Mouse (Mus musculus) CH12.LX (cell line): ENCODE data around the gene Kcnn1. TPM values are rescaled to one million over a fixed set of nuclear protein-coding genes. Genes with fewer than 3 reads are reported as not detected.

ENCODE experiments used
- DNase-seq: peaks from one replicate; pipeline ENCODE4 v3.0.0-alpha.2; 2013; ENCODE audit errors: extremely low read depth
- H3K27ac ChIP-seq: 2 replicates; pipeline ENCODE4 v1.5.1; 2012; ENCODE audit warnings: low read depth, mild to moderate bottlenecking, control low read depth, moderate library complexity; ENCODE audit not compliant: insufficient read depth
- H3K27me3 ChIP-seq: replicated peaks from 2 replicates; pipeline ENCODE3; 2012; ENCODE audit warnings: inconsistent platforms
- H3K36me3 ChIP-seq, 2 experiments: replicated peaks in 1 of 2; 2 replicates each; pipeline versions ENCODE3 to v1.6.1; 2012; ENCODE audit warnings: inconsistent platforms in 1 of 2, low read length in 1 of 2, mild to moderate bottlenecking in 1 of 2, mixed read lengths in 1 of 2, moderate library complexity in 1 of 2; ENCODE audit not compliant: control insufficient read depth in 1 of 2, insufficient read depth in 1 of 2
- H3K4me1 ChIP-seq, 2 experiments: 2 replicates each; pipeline ENCODE4 v1.6.1; 2012; ENCODE audit warnings: inconsistent platforms in 1 of 2, moderate library complexity in 1 of 2; ENCODE audit not compliant: insufficient read depth in 2 of 2, control insufficient read depth in 1 of 2
- H3K4me2 ChIP-seq: 2 replicates; pipeline ENCODE4 v1.6.1; 2012; ENCODE audit warnings: low read depth, mild to moderate bottlenecking, control low read depth; ENCODE audit not compliant: poor library complexity, insufficient read depth, severe bottlenecking
- H3K4me3 ChIP-seq, 3 experiments: fragments of 150-350 bp in 1 of 3; sonication (generic) in 1 of 3; replicated peaks in 1 of 3; 2 replicates each; pipeline versions ENCODE3 to v1.5.1; 2011 to 2012; ENCODE audit warnings: low read depth in 2 of 3, low read length in 2 of 3, mild to moderate bottlenecking in 2 of 3, moderate library complexity in 2 of 3, control low read depth in 1 of 3, improper control_type of control experiment in 1 of 3, inconsistent platforms in 1 of 3, mixed read lengths in 1 of 3; ENCODE audit not compliant: poor library complexity in 1 of 3
- H3K79me2 ChIP-seq: replicated peaks from 2 replicates; pipeline ENCODE4 v1.6.1; 2012; ENCODE audit warnings: mild to moderate bottlenecking, moderate library complexity; ENCODE audit not compliant: control insufficient read depth, poor library complexity, insufficient read depth, severe bottlenecking; ENCODE audit errors: extremely low read depth
- H3K9ac ChIP-seq: 2 replicates; pipeline ENCODE4 v1.6.1; 2012; ENCODE audit warnings: low read depth, mild to moderate bottlenecking, control low read depth, moderate library complexity; ENCODE audit not compliant: insufficient read depth
- H3K9me3 ChIP-seq: replicated peaks from 2 replicates; pipeline ENCODE3; 2012; ENCODE audit warnings: low read length, inconsistent platforms, mixed read lengths
- BHLHE40 ChIP-seq: IDR thresholded peaks from 2 replicates; pipeline ENCODE4 v1.6.1; 2011; ENCODE audit warnings: mild to moderate bottlenecking, low read depth, low read length, improper control_type of control experiment
- CHD1 ChIP-seq: IDR thresholded peaks from 2 replicates; pipeline ENCODE4 v1.6.1; 2012; ENCODE audit warnings: low read depth, low read length, improper control_type of control experiment, inconsistent platforms
- CTCF ChIP-seq, 2 experiments: IDR thresholded peaks in 1 of 2; conservative IDR thresholded peaks in 1 of 2; 2 replicates each; pipeline ENCODE4 v1.5.1; 2011 to 2012; ENCODE audit warnings: low read depth in 2 of 2, low read length in 2 of 2, improper control_type of control experiment in 1 of 2, inconsistent platforms in 1 of 2, mild to moderate bottlenecking in 1 of 2, moderate library complexity in 1 of 2
- KAT2A ChIP-seq: IDR thresholded peaks from 2 replicates; pipeline ENCODE4 v1.6.1; 2012; ENCODE audit warnings: low read length, improper control_type of control experiment, inconsistent platforms; ENCODE audit not compliant: insufficient replicate concordance
- MAFK ChIP-seq: IDR thresholded peaks from 2 replicates; pipeline ENCODE4 v1.6.1; 2011; ENCODE audit warnings: low read length, improper control_type of control experiment; ENCODE audit not compliant: insufficient replicate concordance
- MEF2A ChIP-seq: IDR thresholded peaks from 2 replicates; pipeline ENCODE4 v1.6.1; 2014; ENCODE audit warnings: low read depth, mild to moderate bottlenecking, inconsistent platforms, low read length, improper control_type of control experiment, borderline replicate concordance
- MYC ChIP-seq: IDR thresholded peaks from 2 replicates; pipeline ENCODE4 v1.6.1; 2011; ENCODE audit warnings: low read depth, mild to moderate bottlenecking, improper control_type of control experiment, low read length
- NELFE ChIP-seq: IDR thresholded peaks from 2 replicates; pipeline ENCODE4 v1.6.1; 2011; ENCODE audit warnings: low read depth, low read length, improper control_type of control experiment
- NRF1 ChIP-seq: IDR thresholded peaks from 2 replicates; pipeline ENCODE4 v1.6.1; 2014; ENCODE audit warnings: low read depth, mild to moderate bottlenecking, inconsistent platforms, low read length, improper control_type of control experiment, moderate library complexity
- RAD21 ChIP-seq: IDR thresholded peaks from 2 replicates; pipeline ENCODE4 v1.6.1; 2011; ENCODE audit warnings: low read depth, mild to moderate bottlenecking, low read length, improper control_type of control experiment, moderate library complexity
- TBP ChIP-seq: conservative IDR thresholded peaks from 2 replicates; pipeline ENCODE4 v1.6.1; 2011; ENCODE audit warnings: low read depth, low read length, improper control_type of control experiment
- ZKSCAN1 ChIP-seq: IDR thresholded peaks from 2 replicates; pipeline ENCODE4 v1.6.1; 2012; ENCODE audit warnings: low read depth, inconsistent platforms, low read length, improper control_type of control experiment, borderline replicate concordance
- ZNF384 ChIP-seq: IDR thresholded peaks from 2 replicates; pipeline ENCODE4 v1.6.1; 2012; ENCODE audit warnings: low read depth, low read length, improper control_type of control experiment, inconsistent platforms
- dilution Hi-C: fragments of 300-500 bp; cut with MboI; formaldehyde crosslinking; loops from 2 replicates; pipeline ENCODE4 v1.14.3; 2020; ENCODE audit warnings: low sequenced_read_pairs; ENCODE audit not compliant: extremely low pct_unique_long_range_greater_than_20kb, extremely low pct_ligation_motif_present
- in situ Hi-C: fragments of 300-500 bp; cut with MboI; formaldehyde crosslinking; loops from 3 replicates; pipeline ENCODE4 v1.14.3; 2019; ENCODE audit warnings: low sequenced_read_pairs, low pct_ligation_motif_present, low pct_unique_long_range_greater_than_20kb, mixed read lengths
- polyA plus RNA-seq: library from polyadenylated mRNA; unstranded; fragments of >175 nt; gene quantifications from 2 replicates; pipeline ENCODE4 v1.2.1, GENCODE M21; 2012; ENCODE audit warnings: low read depth; ENCODE audit not compliant: insufficient read length
- total RNA-seq, 2 experiments: library from RNA; depleted of rRNA; stranded (reverse); fragments of 300-350 nt in 1 of 2; fragments of >200 nt in 1 of 2; gene quantifications; 2 replicates each; pipeline ENCODE4 v1.2.3; 2012 to 2014

Gene Kcnn1
- total and polyA plus RNA-seq, 3 experiments, result 0.21 TPM; not detected in 2

- H3K27me3 ChIP-seq, result no peaks in the 10 kb centered on the region
- no peaks in the 10 kb centered on the region for H3K9me3 ChIP-seq
- peaks cover 52 to 65% of the 10 kb centered on the region in 2 experiments for H3K36me3 ChIP-seq
- H3K27ac ChIP-seq, result no peak overlapping the region
- H3K4me3 ChIP-seq, result no peak overlapping the region
- no peak overlapping the region for H3K9ac ChIP-seq
- no peak overlapping the region for H3K4me2 ChIP-seq
- in situ Hi-C loops, result no loop called here
- DNase-seq, result no peak
- dilution Hi-C loops, result no loop called here
- no peak for TF ChIP-seq MAFK
- no peak for TF ChIP-seq CTCF (conservative IDR thresholded peaks at IDR 0.05 in 1 of 2, IDR thresholded peaks at IDR 0.05 in 1 of 2; ENCODE audit: low read depth in 2 of 2, low read length in 2 of 2)
- no peak for TF ChIP-seq TBP
- no peak for TF ChIP-seq NRF1
- TF ChIP-seq ZKSCAN1, result no peak
- no peak for TF ChIP-seq ZNF384
- no peak for TF ChIP-seq CHD1
- TF ChIP-seq MEF2A, result no peak
- no peak for TF ChIP-seq MYC
- TF ChIP-seq NELFE, result no peak
- TF ChIP-seq RAD21, result no peak
- peaks cover 7% of the 10 kb centered on the region; the same call in 1 of the 2 replicates for H3K79me2 ChIP-seq
- H3K4me1 ChIP-seq, result peaks cover 15 to 36% of the 10 kb centered on the region in 2 experiments
Measured at GRCm38 (mm10) chr8:70812055-70812454, 51.0 kb downstream of the Kcnn1 start.

GRCm38 (mm10) chr8:70810962-70811680 is 51.9 kb downstream of the Kcnn1 start:
- Histone ChIP-seq H3K36me3 (peaks cover 43 to 55% of the 10 kb centered on the region in 2 experiments), H3K4me2 (no peak overlapping the region), H3K79me2 (peaks cover 7% of the 10 kb centered on the region; the same call in 1 of the 2 replicates), H3K9me3 (no peaks in the 10 kb centered on the region)
- dilution Hi-C loops, result no loop called here
- TF ChIP-seq BHLHE40 (0 out of 2 replicates have a peak, but pooled peaks have one; percentile 17), MAFK (peak; percentile 47; the same call in 1 of the 2 replicates), KAT2A (no peak)
- TF ChIP-seq, all 38 proteins: peak for 2
- Histone ChIP-seq H3K9ac (no peak overlapping the region), H3K27me3 (no peaks in the 10 kb centered on the region), H3K4me1 (peaks cover 22 to 45% of the 10 kb centered on the region in 2 experiments), H3K4me3 (no peak overlapping the region), H3K27ac (no peak overlapping the region)
- in situ Hi-C loops, result no loop called here
- no peak for DNase-seq
